Mouse (Mus musculus): ENCODE measurements around the gene Yif1b.

The Yif1b gene

DNA sequence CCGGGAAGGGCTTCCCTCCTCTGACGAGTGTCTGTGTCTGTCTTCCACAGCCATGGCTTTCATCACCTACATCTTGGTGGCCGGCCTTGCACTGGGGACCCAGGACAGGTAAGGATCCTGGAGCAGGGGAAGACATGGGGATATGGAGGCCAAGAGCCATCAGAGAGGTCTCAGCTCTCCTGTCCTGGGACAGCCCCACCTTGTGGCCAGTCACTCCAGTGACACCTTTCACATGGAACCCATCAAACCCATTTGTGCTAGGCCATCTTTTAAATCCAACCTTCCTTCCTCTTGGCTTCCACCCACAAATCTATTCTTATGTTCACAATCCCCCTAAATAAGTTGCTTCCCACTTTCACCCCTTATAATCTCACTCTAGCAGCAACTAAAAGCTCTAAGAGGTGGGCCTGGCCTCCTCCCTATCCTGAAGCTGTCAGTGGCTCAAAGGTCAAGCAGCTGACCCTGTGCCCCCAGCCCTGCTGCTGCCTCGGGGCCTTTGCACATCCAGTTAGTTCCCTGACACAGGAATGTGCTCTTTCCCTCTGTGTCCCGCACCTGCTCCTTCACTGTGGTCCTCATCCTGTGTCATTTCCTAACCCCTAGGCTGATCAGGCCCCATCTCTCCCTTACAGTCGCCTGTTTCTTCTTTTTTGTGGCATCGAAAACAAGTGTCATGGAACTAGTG is 6.7 kb downstream of the Yif1b start:
- peak; percentile 15 to 44 for DNase-seq (ENCODE audit: low read depth in 2 of 2, low spot score in 2 of 2)

- no peak for DNase-seq (ENCODE audit: low read depth in 2 of 2, low spot score in 2 of 2)
Measured at GRCm38 (mm10) chr7:29246015-29246414, 7.9 kb downstream of the Yif1b start.

- no peak for DNase-seq (ENCODE audit: low read depth in 2 of 2, low spot score in 2 of 2)
Measured at GRCm38 (mm10) chr7:29246619-29247313, 8.6 kb downstream of the Yif1b start.

DNA sequence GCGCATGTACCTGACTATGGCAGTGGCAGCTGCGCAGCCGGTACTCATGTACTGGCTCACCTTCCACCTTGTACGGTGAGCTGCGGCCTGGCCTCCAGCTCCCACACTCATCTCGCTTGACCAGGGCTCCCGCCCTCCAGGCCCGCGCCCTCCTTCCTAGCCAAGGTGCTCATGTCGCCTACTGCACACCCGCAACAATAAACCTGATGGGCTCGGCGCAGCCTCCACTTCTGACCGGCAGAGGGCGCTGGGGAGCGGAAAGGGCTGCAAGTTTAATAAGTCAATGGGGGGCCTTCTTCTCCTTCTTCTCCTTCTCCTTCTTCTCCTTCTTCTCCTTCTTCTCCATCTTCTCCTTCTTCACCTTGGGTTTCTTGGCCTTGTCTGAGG is 9.2 kb downstream of the Yif1b start:
- peak; percentile 75 to 80 for DNase-seq (ENCODE audit: low read depth in 2 of 2, low spot score in 2 of 2)

DNA sequence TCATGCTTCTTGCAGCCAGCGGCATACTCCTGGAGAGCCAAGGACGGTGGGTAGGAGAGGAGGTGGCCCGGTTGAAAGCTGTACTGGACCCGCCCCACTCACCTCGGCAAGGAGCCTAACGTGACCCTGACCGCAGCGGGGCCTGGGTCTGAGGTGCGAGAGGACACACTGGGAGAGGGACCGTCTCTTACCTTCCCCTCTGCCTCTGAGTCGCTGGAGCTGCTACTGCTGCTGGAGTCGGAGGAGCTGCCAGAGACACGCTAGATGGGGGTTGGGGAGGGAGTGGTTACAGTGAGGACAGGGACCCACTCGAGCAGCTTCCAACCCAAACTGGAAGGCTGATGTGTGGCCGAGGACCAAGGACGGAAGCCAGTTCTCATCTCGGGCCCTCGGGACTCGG is 9.6 kb downstream of the Yif1b start:
- no peak for DNase-seq (ENCODE audit: low read depth in 2 of 2, low spot score in 2 of 2)

DNA sequence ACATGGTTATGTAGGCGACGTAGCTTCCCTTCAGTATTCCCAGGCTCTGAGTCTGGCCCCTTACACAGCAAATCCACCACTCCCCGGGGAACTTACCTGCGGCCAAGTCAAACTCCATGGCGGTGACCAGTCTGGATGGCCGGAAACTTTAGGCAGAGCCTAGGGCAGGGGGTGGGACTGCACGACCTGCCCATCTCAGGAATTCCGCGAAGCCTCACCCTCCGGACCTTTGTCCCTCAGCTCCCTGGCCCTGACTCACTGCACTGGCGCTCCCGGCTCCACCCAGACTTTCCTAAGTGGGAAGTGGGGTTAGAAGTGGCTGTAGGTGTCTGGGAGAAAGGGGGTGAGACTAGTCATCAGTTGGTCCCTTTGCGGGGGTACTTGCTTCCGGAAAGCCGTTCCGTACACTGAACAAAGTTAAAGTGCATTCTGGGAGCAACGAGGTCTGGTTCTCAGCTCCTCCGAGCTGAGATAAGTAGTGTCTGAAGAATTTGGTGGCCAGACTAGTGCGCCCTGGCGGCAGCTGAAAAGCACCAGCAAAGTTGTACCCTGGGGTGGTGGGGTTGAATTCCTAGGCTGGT is 10.2 kb downstream of the Yif1b start, which contains the start of gene 2200002D01Rik:
Gene 2200002D01Rik, minus strand, starts transcription at position 206 of the 581 bp plus-strand sequence.
- peak in 1 of 2 experiments; percentile 14 for DNase-seq (ENCODE audit: low read depth in 2 of 2, low spot score in 2 of 2)

DNA sequence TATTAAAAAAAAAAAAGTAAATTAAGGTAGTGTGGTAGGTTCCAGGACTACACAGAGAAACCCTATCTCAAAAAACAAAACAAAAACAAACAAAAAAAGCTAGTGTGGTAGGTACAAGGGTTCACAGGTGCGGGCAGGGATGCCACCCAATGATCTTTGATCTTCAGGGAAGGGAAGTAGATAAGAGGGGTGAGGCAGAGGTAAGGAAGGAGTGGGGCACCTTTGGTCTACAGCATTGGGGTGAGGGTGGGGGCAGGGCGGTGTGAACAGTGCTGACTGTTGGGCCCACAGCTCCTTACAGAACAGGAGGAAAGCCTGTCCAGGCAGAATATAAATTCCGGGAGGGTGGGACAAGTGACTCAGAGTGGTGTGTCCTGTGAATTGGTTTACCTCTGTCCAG is 13.0 kb downstream of the Yif1b start:
- no peak for DNase-seq (ENCODE audit: low read depth in 2 of 2, low spot score in 2 of 2)

DNA sequence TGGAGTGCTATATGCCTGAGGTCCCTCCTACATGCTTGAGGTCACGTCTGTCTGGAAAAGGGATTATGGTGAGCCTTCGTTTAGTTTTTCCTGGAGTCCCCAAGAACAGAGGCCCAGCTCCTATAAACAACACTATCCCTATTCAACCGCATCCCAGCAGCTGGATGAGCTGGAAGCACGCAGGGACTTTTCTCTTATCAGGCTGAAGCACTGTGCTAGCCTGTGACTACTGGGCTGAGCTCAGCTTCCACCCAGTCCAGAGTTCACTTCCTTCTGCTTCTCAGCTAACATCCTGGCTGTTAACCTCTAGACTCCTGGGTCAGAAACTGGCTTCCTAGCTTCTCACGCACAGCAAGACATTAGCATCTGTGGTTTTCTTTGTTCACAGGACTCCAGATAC is 15.7 kb downstream of the Yif1b start:
- no peak for DNase-seq (ENCODE audit: low read depth in 2 of 2, low spot score in 2 of 2)

DNA sequence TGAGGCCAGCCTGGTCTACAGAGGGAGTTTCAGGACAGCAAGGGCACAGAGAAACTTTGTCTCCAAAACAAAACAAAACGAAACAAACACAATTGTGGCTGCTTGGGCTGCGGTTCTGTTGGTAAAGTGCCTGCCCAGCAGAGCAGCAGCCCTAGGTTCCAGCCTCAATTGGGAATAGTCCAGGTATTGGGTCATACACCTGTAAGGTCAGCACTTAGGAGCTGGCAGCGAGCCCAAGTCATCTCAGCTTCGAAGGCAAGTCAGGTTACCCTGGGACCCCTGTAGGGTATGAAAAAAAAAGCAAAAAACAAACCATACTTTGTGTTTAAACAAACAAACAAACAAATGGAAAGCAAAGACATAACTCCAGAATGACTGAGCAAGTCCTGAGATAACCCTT is 17.7 kb downstream of the Yif1b start:
- no peak for DNase-seq (ENCODE audit: low read depth in 2 of 2, low spot score in 2 of 2)

- no peak for DNase-seq (ENCODE audit: low read depth in 2 of 2, low spot score in 2 of 2)
Measured at GRCm38 (mm10) chr7:29257368-29257767, 19.2 kb downstream of the Yif1b start.

- no peak for DNase-seq (ENCODE audit: low read depth in 2 of 2, low spot score in 2 of 2)
Measured at GRCm38 (mm10) chr7:29259781-29260730, 21.9 kb downstream of the Yif1b start.

DNA sequence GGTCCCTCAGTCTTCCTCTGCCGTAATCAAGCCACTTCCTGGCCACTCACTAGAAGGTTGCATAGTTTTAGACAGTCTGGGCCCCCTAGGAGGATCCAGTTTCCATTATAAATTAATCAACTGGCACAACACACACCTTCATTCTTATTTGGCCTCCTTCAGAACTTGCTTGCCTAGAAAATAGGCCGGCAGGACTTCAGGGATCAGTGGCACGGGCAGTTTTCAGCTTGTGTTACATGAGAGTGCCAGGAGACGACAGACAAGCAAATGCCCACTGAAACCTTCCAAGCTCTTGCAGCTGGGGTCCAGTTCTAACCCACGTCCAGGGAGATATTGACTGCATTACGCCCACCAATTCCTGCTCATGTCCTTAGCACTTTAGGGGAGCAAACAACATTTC is 24.0 kb downstream of the Yif1b start:
- no peak for DNase-seq (ENCODE audit: low read depth in 2 of 2, low spot score in 2 of 2)

- DNase-seq (ENCODE audit: low read depth in 2 of 2, low spot score in 2 of 2): no peak
Measured at GRCm38 (mm10) chr7:29263831-29264230, 25.7 kb downstream of the Yif1b start.

- DNase-seq (ENCODE audit: low read depth in 2 of 2, low spot score in 2 of 2): no peak
Measured at GRCm38 (mm10) chr7:29265636-29266035, 27.5 kb downstream of the Yif1b start.

DNA sequence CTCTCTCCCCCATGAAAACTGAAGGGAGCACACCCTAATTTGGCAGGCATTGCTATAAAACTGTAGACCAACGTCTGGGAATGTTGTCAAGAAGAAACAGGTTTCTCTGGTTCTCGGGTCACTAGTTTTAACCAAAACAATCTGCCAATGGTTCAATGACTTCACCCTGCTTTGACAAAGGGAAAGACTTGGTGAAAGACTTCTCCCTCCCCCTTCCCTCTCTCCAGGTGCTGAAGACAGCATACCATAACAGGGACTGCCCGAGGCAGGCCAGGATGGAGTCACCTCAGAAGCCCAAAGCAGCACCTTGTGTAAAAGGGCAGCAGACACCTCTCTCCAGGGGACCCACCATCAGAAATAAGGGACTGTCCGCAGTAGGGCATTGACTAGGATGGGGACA is 28.8 kb downstream of the Yif1b start:
- DNase-seq (ENCODE audit: low read depth in 2 of 2, low spot score in 2 of 2): no peak

DNA sequence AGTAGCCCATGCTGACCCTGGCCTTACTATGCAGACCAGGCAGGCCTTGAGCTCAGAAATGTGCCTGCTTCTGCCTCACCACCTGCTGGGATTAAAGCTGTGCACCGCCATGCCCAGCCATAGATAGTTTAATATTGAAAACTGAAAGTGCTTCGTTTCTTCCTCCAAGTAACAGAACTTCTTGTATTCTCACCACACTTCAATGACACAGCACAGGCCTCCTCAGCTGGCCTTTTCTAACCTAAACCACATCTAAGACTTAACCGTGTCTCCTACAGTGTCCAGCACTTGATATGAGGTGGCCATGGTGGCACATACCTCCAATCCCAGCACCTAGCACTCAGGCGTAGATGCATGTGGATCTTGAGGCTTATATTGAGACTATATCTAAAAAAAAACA is 32.3 kb downstream of the Yif1b start:
- no peak for DNase-seq (ENCODE audit: low read depth in 2 of 2, low spot score in 2 of 2)

DNA sequence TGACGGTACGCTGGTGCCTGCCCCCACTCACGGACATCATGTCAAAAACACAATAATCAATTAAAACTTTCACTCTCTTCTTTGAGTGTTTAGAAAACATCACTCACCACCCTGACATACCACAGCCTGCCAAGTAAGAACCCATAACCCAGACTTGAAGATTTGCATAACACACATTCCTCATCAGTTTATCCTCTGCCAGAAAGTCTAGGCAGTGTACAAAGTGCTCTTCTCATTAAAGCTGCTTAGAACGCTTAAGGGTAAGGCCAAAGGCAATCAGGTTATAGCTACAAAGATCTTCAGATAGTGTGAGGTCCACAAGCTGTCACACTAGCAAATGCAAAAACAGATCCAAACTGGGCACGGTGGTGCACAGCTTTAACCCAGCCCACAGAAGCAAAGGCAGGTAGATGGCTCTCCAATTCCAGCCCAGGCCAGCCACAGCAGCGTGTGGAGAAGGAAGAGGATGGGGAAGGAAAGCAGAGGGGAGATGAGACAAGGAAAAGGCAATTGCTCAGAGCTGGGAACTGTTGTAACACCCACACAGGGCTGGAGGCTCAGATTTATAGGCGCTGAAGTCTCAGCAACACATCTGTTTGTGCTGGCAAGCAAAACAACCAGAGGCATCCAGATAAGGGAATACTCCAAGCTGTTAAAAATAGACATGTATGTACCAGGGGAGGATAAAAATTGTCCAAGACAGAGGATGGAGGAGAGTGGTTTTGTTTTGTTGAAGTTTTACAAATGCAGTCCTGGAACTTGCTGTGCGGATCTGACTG is 33.7 kb downstream of the Yif1b start:
- DNase-seq (ENCODE audit: low read depth in 2 of 2, low spot score in 2 of 2): no peak

- no peak for DNase-seq (ENCODE audit: low read depth in 2 of 2, low spot score in 2 of 2)
Measured at GRCm38 (mm10) chr7:29276715-29277114, 38.6 kb downstream of the Yif1b start.

- no peak for DNase-seq (ENCODE audit: low read depth in 2 of 2, low spot score in 2 of 2)
Measured at GRCm38 (mm10) chr7:29277510-29277909, 39.4 kb downstream of the Yif1b start.

- DNase-seq (ENCODE audit: low read depth in 2 of 2, low spot score in 2 of 2): no peak
Measured at GRCm38 (mm10) chr7:29279261-29279660, 41.1 kb downstream of the Yif1b start.

GRCm38 (mm10) chr7:29279924-29280323 is 41.8 kb downstream of the Yif1b start:
- DNase-seq (ENCODE audit: low read depth in 2 of 2, low spot score in 2 of 2): no peak

Data from CD8-positive naive resting alpha-beta T cell, adult 2 months (primary cell).